Mouse (Mus musculus) mesoderm, embryonic 11.5 days (tissue): ENCODE results near the gene Apol8.
"Not testable (repeated sequence)": the region's sequence is repeated elsewhere in the genome, so short reads cannot be mapped to it uniquely, and the experiment has no call there.

ENCODE experiments used
- DNase-seq: peaks from one replicate; pipeline ENCODE4 v3.0.0-alpha.2; 2012; ENCODE audit warnings: low read depth, low spot score

The Apol8 gene

DNA sequence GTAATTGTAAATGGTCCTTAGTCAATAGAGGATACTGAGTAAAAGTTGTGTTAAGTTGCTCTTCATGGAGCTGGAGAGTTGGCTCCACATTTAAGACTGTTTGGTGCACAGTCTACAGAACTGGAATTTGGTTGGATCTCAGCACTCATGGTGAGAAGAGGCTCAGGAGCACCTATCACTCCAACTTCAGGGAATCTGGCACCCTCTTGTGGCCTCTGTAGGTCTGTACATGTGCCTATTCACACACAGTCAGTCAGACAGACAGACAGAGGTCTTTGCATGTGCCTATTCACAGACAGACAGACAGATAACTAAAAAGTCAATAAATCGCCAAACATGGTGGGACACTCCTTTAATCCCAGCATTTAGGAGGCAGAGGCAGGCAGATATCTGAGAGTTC is 6.3 kb downstream of the Apol8 start:
- no peak for DNase-seq

DNA sequence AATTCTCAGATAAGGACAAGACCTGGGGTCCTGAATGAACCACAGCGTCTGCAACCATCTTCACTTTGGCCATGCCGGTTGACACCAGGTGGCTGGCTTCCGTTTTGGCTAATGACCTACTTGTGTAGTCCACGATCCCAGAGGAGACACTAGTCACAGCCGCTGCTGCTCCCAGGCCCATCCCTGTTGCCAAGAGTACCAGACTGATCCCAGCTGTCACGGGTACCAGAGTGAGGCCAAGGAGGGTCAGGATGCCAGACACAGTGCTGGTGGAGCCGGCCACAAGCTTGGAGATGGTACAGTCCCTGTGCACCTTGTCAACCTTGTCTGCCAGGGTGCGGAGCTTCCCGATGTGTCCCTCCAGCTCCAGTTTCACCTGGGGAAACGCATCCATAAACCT is 7.1 kb downstream of the Apol8 start:
- DNase-seq, result no peak

DNA sequence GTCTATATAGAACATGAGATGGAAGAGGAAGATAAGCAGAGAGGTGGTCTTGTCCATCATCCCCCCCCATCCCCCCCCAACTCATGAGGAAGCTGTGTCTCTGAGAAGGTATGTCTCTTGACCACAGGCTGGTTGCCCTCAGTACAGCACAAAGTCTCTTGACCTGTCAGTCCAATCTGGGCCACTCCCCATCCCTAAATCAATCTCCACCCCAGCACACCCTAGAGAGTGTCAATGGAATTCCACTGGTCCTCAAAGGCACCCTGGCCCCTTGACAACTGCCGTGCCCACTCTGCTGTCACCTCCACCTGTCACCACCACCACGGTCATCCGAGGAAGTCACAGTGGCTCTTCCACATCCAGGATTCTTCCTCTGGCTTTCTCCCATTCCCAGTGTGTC is 8.4 kb downstream of the Apol8 start:
- no peak for DNase-seq

DNA sequence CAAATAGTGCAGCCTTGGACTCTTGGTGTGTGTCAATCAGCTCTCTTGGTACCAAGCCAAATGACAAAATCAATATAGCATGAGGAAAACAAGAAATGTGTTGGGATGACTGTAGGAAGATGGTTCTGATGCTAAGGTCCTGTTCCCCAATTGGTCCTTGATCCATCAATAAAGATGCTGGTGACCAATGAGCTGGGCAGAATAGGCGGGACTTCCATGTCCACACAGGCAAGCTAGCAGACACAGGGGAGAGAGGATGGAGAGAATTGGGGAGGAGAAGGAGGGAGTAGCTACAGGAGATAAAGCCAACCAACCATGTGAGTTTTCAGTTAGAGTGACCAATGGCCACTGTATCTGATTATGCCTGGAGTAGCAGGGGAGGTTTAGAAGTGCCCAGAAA is 10.5 kb downstream of the Apol8 start:
- DNase-seq, result no peak

DNA sequence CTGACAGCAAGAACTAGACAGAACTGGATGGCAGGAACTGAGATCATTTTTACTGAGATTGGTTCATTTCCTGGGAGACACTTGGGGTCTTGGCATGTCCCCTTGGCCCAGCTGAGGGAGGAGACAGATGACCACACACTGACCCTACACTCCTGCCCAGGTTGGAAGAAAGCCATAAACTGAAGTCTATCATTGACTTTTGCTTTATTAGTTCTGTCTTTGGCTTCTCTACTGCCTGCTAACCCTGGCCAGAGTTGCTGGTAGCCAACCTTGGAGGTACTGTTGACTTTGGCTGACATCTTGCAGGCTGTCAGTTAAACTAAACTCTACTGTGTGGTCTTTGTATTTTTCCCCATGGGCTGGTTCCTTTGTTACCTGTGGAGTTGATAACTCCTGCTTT is 11.7 kb downstream of the Apol8 start:
- no peak for DNase-seq

DNA sequence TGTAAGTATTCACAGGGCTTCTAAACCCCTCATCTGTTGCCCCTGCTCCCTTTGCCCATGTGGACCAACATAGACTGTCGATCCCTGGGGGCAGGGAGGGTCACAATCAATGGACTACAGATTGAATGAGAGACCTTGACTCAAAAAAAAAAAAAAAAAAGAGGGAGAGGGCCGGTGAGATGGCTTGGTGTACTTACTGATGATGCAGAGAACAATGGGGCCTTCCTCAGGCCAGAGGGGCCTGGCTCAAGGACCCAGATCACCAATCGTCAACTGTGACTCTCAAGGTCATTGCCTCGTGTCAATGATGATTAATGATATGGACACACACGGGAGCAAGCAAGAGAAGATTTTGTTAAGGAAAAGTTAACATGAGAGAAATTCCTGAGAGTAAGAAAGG is 12.2 kb downstream of the Apol8 start:
- DNase-seq, result no peak

DNA sequence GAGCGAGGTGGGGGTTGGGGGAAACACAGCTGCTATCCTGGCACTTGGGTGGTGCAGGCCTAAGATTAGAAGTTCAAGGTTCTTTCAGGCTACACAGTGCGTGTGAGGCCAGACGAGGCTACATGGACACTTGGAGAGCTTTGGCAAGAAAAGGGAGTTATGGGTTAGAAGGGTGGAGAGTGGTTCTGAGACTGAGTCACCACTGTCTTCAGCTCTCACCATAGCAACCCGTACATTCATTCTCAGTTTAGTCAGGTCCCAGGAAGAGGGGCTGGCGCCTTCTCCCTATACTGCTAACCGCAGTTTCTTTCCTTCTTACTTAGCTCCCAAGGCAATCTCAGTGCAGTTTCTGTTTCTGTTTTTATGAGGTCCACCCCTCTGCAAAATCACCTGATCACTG is 15.2 kb downstream of the Apol8 start:
- DNase-seq, result not testable (repeated sequence)

DNA sequence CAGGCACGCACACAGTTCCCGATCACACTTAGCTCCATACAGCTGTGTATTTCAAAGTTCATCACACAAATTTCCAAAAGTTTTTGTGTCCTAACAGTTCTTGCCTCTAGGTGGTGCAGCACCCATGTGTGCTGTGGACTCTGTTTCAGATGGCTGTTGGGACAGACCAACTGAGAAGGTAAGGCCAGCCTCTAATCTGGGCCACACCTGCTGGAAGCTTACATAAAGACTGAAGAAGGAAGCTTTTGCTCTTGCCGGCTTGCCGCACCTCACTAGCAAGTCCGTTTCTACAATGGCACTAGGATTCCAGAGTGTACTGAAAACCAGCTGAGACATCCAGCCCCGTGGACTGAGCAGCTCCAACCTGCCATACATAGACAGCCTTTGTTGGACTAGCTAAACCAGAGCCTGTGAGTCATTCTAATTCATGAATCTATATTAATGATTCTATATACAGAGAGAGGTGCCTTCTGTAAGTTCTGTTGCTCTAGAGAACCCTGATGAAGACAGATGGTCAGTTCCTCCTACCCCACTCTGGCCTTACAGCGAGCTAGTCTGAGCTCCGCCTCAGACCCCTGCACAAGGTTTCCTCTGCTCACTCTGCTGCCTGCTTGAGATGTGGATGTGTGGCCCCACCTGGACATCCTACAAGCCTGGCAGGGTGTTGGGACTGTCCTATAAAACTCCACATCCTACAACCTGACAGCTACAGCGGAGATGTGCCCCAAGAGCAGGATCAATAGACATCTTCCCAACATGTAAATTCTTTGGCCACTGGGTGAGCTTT is 16.1 kb downstream of the Apol8 start:
- no peak for DNase-seq

DNA sequence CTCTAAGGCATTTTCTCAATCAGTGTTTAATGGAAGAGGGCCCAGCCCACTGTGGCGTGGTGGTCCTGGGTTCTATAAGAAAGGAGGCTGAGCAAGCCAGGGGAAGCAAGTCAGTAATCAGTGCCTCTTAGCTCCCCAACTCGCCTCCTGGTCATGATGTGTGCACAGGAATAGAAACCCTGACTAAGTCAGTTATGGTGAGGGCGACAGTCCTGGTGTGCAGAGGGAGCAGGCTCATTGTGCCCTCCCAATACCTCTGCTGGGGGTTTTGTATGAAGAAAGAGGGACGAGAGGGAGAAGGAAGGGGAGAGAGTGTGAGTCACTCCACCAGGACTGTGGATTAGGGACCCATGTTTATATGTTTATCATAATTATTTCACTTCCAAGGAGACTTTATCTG is 22.9 kb downstream of the Apol8 start:
- DNase-seq, result not testable (repeated sequence)

DNA sequence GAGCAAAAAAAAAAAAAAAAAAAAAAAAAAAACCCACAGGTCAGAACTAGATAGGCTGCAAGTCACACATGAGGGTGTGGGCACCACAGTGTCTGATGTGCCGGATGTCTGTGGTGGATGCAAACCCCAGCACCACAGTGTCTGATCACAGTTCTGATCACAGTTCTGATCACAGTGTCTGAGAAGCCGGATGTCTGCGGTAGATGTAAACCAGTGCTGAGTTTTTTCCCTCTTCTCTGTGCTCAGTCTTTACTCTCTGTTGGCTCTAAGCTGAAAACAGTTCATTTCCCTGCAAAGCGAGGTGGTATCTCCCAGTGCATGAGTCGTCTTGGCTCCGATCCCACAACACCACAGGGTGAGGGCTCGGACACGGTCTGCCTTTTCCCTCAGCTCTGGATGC is 23.4 kb downstream of the Apol8 start:
- DNase-seq, result not testable (repeated sequence)

DNA sequence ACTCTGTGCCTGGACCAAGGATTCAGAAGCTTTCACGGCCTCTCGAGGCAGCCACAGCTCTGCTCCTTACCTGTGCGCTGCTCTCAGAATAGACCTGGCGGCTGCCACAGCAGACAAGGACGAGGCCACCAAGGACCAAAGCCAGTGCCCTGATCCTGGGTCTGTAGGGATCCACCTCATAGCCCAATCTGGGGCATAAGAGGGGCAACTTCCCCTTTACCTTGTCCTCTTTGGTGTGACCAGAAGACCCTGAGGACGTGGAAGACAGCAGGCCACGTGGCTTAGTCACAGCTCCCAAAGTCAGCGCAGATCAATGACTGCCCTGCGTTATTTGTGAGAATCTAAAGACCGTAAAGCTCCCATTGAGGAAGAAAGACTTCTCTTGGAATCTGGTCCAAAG is 24.0 kb downstream of the Apol8 start:
- not testable (repeated sequence) for DNase-seq

DNA sequence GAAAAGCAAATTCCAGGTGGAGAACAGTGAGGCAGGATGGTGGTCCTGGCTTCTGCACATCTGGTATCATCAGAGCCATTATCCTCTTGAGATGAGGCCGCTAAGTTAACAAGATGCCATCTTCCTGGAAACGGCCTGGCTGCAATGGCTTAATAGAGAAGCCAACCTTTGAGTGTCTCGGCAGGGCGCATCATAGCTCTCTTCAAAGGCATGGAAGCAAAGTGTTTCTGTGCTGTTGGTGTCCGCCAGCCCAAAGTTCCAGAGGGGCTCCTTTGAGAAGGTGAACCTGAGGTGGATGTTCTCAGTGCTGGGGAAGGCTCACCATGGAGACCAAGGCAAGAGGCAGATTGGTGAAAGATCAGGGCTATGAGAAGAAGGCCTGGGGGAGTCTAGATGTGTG is 25.2 kb downstream of the Apol8 start:
- no peak for DNase-seq

DNA sequence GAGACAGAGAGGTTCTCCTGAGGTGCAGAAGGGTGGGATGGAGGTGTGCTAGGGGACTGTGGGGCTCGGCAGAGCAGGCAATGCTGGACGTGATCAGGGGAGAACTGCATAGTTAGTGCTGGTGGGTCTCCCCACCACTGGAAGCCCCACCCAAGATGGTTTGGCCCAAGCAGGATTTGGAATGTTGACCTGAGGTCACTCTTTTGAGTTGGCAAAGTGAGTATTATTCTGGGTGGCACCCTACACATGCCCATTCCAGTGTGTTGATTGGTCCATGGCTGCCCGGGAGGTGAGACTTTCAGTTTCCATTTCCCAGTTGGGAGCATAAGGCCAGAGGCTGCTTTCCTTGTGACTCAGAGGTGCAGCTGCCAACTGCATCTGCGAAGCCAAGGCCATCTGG is 28.1 kb downstream of the Apol8 start, which contains the start of gene Apol9b:
Gene Apol9b (plus strand): TSS at position 301 of the 400 bp plus-strand sequence.
- not testable (repeated sequence) for DNase-seq

DNA sequence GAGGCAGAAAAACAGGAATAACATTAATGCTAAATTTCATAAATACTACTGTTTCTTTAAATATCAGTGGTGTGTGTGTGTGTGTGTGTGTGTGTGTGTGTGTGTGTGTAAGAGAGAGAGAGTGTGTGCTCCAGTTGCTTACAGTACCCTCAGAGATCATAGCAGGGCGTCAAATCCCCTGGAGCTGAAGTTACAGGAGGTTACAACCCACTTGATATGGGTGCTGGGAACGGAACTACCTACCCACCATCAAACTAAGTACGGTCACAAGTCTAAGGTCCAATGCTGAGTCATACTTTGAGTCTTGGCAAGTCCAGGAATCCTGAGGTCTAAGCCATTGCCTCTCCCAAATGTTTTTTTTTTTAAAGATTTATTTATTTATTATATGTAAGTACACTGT is 29.1 kb downstream of the Apol8 start:
- DNase-seq, result not testable (repeated sequence)

DNA sequence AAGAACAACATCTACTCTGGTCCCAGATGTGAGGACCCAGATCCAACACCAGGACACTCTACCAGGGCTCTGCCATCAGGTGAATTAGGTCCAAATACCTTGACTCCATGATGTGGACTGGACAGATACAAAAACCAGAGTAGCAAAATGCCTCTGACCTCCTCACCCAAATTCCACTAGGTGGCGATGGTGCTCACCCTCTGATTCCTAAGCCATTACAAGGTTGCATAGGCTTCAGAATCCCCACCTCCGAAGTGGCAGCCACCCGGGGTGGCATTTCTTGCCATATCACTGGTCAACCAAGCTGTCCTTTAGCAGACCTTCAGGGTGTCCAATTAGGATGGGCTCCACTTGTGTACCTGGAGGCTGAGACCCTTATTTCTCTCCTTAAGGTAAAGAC is 29.7 kb downstream of the Apol8 start:
- DNase-seq, result not testable (repeated sequence)

DNA sequence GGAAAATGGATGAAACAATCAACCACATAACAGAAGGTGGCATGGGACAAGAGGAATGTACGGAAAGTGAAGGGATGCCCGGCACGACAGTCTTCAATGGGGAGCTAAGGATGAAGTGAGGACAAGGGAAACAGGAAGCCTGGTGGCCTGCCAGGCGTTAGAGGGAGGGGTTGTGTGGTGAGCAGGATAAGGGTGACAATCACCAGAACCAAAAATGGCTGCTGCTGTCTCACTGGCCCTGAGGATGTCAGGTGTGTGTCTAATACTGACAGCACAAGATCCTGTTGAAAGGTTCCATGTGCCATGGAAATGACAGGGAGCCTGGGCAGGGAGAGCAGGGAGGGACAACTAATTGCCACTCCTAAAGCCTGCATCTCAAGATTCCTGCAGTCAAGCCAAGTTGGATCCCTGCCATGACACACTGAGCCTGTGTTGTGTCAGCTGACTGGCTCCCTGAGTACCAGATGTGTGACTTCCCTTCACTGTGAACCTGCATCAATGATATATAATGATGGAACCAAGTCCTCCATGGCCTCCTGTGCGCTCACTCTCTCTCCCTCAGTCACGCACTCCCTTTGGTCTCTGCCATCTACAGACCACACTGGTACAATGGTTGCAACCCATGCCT is 31.3 kb downstream of the Apol8 start:
- not testable (repeated sequence) for DNase-seq

DNA sequence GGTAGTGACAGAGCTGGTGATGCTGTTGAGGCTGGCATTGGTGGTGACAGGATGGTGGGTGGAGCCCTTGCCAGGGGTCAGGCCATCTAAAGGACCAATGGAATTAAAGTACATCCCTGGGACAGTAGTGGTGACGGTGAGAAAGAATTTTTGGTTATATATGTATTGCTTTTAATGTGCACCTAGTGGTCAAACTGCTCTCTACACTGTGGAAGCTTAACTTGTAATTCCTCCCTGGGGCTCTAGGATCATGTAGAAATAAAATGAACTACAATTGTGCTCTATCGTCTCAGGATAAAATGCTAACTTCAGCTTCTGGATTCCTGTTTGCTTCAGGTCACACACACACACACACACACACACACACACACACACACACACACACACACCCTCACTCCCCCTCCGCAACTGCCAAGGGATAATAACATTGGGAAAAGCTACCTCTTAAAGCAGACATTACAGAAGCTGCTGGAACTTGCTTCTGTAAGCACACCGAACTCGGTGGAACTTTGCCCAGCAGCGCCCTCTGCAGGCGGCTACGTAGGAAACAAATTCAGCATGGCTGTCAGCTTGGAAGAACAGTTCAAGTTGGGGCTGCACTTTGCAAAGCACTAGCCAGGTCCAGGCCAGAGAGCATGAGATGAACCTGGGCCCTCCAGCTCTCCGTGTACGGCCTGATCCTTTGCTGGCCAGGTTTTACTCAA is 32.4 kb downstream of the Apol8 start:
- not testable (repeated sequence) for DNase-seq

DNA sequence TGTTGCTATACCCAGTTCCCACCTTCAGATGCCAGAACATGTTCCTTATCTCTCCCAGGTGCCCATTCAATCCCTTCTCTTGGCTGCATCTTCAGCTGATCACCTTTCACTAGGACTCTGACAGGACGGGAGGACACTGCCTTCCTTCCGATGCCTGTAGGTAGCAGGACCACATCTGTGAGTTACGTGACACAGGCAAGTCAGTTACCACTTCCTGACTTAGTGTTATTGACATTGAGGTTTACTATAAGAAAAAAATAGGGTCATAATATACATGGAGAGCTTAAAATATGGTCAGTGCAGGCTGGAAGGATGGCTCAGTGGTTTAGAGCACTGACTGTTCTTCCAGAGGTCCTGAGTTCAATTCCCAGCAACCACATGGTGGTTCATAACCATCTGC is 35.3 kb downstream of the Apol8 start:
- not testable (repeated sequence) for DNase-seq

DNA sequence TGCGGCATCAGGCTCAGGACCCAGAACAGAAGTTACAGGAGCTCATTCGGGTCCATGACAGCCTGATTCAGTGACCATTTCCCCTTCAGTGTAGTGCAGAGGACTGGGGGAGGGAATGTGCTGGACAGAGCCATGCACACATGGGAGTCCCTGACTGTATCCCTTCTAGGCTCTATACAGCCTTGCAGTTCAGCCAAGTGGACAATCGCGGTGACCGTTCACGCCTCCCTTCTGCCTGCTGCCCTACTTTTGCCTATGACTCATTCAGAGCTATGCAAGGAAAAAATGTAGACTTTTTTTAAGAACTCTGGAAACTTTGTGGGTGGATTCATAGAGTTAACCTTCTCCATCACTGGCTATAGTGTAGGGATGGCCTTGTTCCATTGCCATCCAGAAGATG is 38.6 kb downstream of the Apol8 start:
- not testable (repeated sequence) for DNase-seq

DNA sequence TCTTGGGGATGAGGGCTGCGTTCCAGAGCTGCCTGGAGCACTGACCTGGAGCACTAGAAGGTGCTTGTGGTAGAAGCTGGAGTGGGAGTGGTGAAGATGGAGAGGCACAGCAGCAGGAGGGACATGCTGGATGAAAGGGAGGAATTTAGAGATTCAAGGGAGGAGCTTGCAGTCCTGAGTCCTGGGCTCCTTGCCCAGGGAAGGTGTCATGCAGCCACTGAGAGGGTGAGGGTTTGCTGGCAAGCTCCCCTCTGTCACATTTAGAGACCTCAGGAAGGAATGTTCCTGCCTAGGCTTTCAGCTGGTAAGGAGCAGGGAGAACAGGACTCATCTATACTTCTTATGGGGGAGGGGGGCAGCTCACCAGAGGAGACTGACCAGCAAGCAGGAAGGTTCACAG is 47.9 kb downstream of the Apol8 start:
- not testable (repeated sequence) for DNase-seq

DNA sequence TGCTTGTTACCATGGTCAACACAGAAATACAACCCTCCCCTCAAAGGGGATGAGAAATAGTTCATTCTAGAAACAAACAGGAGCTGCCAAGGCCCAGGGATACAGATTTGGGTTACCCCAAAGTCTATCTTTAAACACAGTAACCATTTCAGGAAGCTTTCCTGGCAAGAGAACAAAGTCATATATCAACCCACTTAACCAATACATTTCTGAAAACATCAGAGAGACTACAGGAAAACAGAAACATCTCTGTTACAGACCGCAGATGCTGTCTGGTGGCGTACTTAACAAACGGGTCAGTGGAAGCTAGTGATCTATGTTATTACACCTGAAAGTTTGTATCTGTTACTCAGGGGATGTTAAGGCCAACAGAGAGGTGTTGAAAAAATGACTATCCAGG is 51.5 kb downstream of the Apol8 start:
- not testable (repeated sequence) for DNase-seq

DNA sequence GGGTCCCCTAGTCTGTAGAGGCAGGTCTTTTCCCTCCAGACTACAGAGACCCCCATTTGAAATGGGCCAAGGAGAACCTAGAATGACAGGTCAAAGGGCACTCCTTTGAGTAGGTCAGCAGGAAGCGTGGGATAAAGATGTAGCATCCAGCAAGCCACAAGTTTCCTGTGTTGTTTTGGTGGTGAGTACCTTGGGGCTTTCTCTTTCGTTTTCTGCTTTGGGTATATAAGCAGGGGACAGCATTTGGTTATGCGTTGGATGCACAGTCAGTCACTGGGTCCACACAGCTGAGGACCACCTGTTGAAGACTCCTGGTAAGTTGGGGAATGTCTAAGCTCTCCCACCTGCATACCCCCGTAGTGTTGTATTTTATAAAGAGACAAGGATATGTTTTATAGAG is 58.1 kb downstream of the Apol8 start, which contains the start of gene Apol7e:
Gene Apol7e (plus strand): TSS at position 202 of the 400 bp plus-strand sequence.
- not testable (repeated sequence) for DNase-seq
